In genomic region chr7:3674507-3675227, GRCm38 (mm10) we compare ENCODE assay signal across 8 mouse cellular contexts. TPM values are rescaled to one million over a fixed set of nuclear protein-coding genes. Genes with fewer than 3 reads are reported as not detected.
DNase-seq lines count a peak whose midpoint lies in the region; ATAC-seq lines count a peak whose summit lies in the region.

No protein-coding gene starts in this region.

- no peaks in the 10 kb centered on the region for H3K9me3 ChIP-seq in megakaryocyte, embryonic 14.5 days

- H3K36me3 ChIP-seq in megakaryocyte, embryonic 14.5 days (replicated peaks; ENCODE audit: low read length): peaks cover 83% of the 10 kb centered on the region

- H3K27me3 ChIP-seq in megakaryocyte, embryonic 14.5 days (replicated peaks): no peaks in the 10 kb centered on the region

- peaks cover 67% of the 10 kb centered on the region for H3K4me1 ChIP-seq in megakaryocyte, embryonic 14.5 days

- ATAC-seq in common myeloid progenitor, adult 5-6 weeks (replicated peaks; ENCODE audit: low read depth, poor library complexity, severe bottlenecking): peak; percentile 99
- ATAC-seq in inflammation-experienced regulatory T-cells, adult 6 months: peak; percentile 98

- peak overlapping the region; percentile 70 for H3K4me3 ChIP-seq in megakaryocyte, embryonic 14.5 days (replicated peaks)

- peak; percentile 90 for DNase-seq in ZHBTc4 (ENCODE audit: low read depth, low spot score)
- DNase-seq in gastrocnemius, postnatal 10 days: peak; percentile 87
- DNase-seq in left cerebral cortex, adult 8-10 months (ENCODE audit: low spot score in 2 of 2): peak; percentile 59 to 67
- DNase-seq in right cerebral cortex, postnatal 10 days (ENCODE audit: low spot score in 2 of 2): peak; percentile 82 to 90
- peak; percentile 57 for DNase-seq in urinary bladder, postnatal 10 days (ENCODE audit: low spot score)

RNA-seq across cellular contexts. Expression of gene Tmc4, which starts 2.7 kb away (rescaled TPM):
- total RNA-seq in common myeloid progenitor, adult 5-6 weeks (2017): 2.8 and 3.5 TPM in 2 replicates
- 1 to 10 TPM in 1 of 2 experiments, under 1 TPM in 1; 0.99 to 1.1 TPM for total RNA-seq in gastrocnemius, postnatal 10 days (2021)
- 10 to 100 TPM in 1 of 3 experiments, 1 to 10 TPM in 2; 5.5 to 14.4 (median 8.9) TPM for polyA plus RNA-seq in inflammation-experienced regulatory T-cells, adult 6 months (2017; shearing (Covaris generic))
- total RNA-seq in left cerebral cortex, adult 8-10 months (2022): 1 to 10 TPM; 3.7 to 7.7 (median 7.1) TPM
- 3.3 and 9.3 TPM in 2 replicates for polyA plus RNA-seq in megakaryocyte, embryonic 14.5 days (2012; ENCODE audit: insufficient read depth, low replicate concordance)

RNA-seq across cellular contexts. Expression of gene Leng1, which starts 9.0 kb away (rescaled TPM):
- total RNA-seq in common myeloid progenitor, adult 5-6 weeks (2017): 12.4 and 13.9 TPM in 2 replicates
- 1 to 10 TPM; 5.6 to 6.9 TPM for total RNA-seq in gastrocnemius, postnatal 10 days (2021)
- polyA plus RNA-seq in inflammation-experienced regulatory T-cells, adult 6 months (2017; shearing (Covaris generic)): 1 to 10 TPM; 4.8 to 6.9 (median 6.0) TPM
- total RNA-seq in left cerebral cortex, adult 8-10 months (2022): 1 to 10 TPM; 5.7 to 7.6 (median 5.8) TPM
- 5.3 and 22.0 TPM in 2 replicates for polyA plus RNA-seq in megakaryocyte, embryonic 14.5 days (2012; ENCODE audit: insufficient read depth, low replicate concordance)

RNA-seq across cellular contexts. Expression of gene Tsen34, which starts 18.0 kb away (rescaled TPM):
- total RNA-seq in common myeloid progenitor, adult 5-6 weeks (2017): 22.9 and 29.2 TPM in 2 replicates
- 10 to 100 TPM; 55.7 to 57.4 TPM for total RNA-seq in gastrocnemius, postnatal 10 days (2021)
- 1 to 10 TPM; 7.0 to 9.4 (median 9.1) TPM for polyA plus RNA-seq in inflammation-experienced regulatory T-cells, adult 6 months (2017; shearing (Covaris generic))
- 10 to 100 TPM; 90.2 to 97.5 (median 95.3) TPM for total RNA-seq in left cerebral cortex, adult 8-10 months (2022)
- polyA plus RNA-seq in megakaryocyte, embryonic 14.5 days (2012; ENCODE audit: insufficient read depth, low replicate concordance): 60.0 and 93.4 TPM in 2 replicates

RNA-seq across cellular contexts. Expression of gene Mboat7, which starts 18.7 kb away (rescaled TPM):
- 23.5 and 37.0 TPM in 2 replicates for total RNA-seq in common myeloid progenitor, adult 5-6 weeks (2017)
- 10 to 100 TPM; 13.6 to 21.6 TPM for total RNA-seq in gastrocnemius, postnatal 10 days (2021)
- polyA plus RNA-seq in inflammation-experienced regulatory T-cells, adult 6 months (2017; shearing (Covaris generic)): 10 to 100 TPM; 19.1 to 30.5 (median 20.5) TPM
- 100 to 1,000 TPM; 211 to 222 (median 220) TPM for total RNA-seq in left cerebral cortex, adult 8-10 months (2022)
- 210 and 251 TPM in 2 replicates for polyA plus RNA-seq in megakaryocyte, embryonic 14.5 days (2012; ENCODE audit: insufficient read depth, low replicate concordance)

RNA-seq across cellular contexts. Expression of gene Rps9, which starts 29.1 kb away (rescaled TPM):
- total RNA-seq in common myeloid progenitor, adult 5-6 weeks (2017): 1,976 and 2,051 TPM in 2 replicates
- 100 to 1,000 TPM; 742 to 768 TPM for total RNA-seq in gastrocnemius, postnatal 10 days (2021)
- polyA plus RNA-seq in inflammation-experienced regulatory T-cells, adult 6 months (2017; shearing (Covaris generic)): 1,000 to 10,000 TPM; 2,959 to 5,702 (median 4,871) TPM
- total RNA-seq in left cerebral cortex, adult 8-10 months (2022): 100 to 1,000 TPM; 334 to 440 (median 376) TPM
- 123 and 1,094 TPM in 2 replicates for polyA plus RNA-seq in megakaryocyte, embryonic 14.5 days (2012; ENCODE audit: insufficient read depth, low replicate concordance)

Comparison
In these comparisons a context has a peak if more than half of its experiments do, and no peak if none do; other contexts are left out.
1. Peak in every context shown above with its lines: DNase-seq, ATAC-seq and H3K4me3 ChIP-seq.